Mouse (Mus musculus) thymus, adult 2 months (tissue): ENCODE results near the gene Kctd15. TPM values are rescaled to one million over a fixed set of nuclear protein-coding genes. Genes with fewer than 3 reads are reported as not detected.
A peak's percentile ranks its signal among the peaks of the same experiment; 100 is the strongest.

Source experiments
- DNase-seq: peaks from one replicate; pipeline ENCODE4 v3.0.0; 2021
- H3K27ac ChIP-seq: fragments of 200-500 bp; 2 replicates; pipeline ENCODE4 v1.5.1; 2012; ENCODE audit warnings: low read length, control low read depth; ENCODE audit not compliant: control insufficient read depth, insufficient read depth
- H3K27me3 ChIP-seq: fragments of 200-500 bp; 2 replicates; pipeline ENCODE4 v1.6.1; 2012; ENCODE audit warnings: mild to moderate bottlenecking, low read length, moderate library complexity, mixed read lengths; ENCODE audit not compliant: control insufficient read depth, insufficient read depth
- H3K36me3 ChIP-seq: fragments of 200-500 bp; 2 replicates; pipeline ENCODE4 v1.6.1; 2012; ENCODE audit warnings: mild to moderate bottlenecking, low read length, moderate library complexity; ENCODE audit not compliant: control insufficient read depth, insufficient read depth
- H3K4me1 ChIP-seq: fragments of 200-500 bp; replicated peaks from 2 replicates; pipeline ENCODE4 v1.6.1; 2012; ENCODE audit warnings: low read length; ENCODE audit not compliant: control insufficient read depth, insufficient read depth
- H3K4me3 ChIP-seq: fragments of 200-500 bp; 2 replicates; pipeline ENCODE4 v1.5.1; 2012; ENCODE audit warnings: mild to moderate bottlenecking, low read length, control low read depth, moderate library complexity; ENCODE audit not compliant: control insufficient read depth, insufficient read depth
- CTCF ChIP-seq: fragments of 200-500 bp; IDR thresholded peaks from 2 replicates; pipeline ENCODE4 v1.5.1; 2012; ENCODE audit warnings: mild to moderate bottlenecking, control low read depth, low read length, moderate library complexity, borderline replicate concordance; ENCODE audit not compliant: control insufficient read depth, poor library complexity, insufficient read depth; ENCODE audit errors: extremely low read depth
- POLR2A ChIP-seq: fragments of 200-500 bp; IDR thresholded peaks from 2 replicates; pipeline ENCODE4 v1.6.1; 2012; ENCODE audit warnings: mild to moderate bottlenecking, low read length, control low read depth, moderate library complexity; ENCODE audit not compliant: control insufficient read depth, poor library complexity, insufficient read depth; ENCODE audit errors: extremely low read depth
- WGBS: fragments of 180-500 bp; shearing (Covaris S2); methylation state at CpG from one replicate; pipeline ENCODE4 v1.1.7; 2018; 5-methylcytosine and 5-hydroxymethylcytosine counted together
- polyA plus RNA-seq: library from polyadenylated mRNA; depleted of rRNA; stranded (reverse); fragments of >200 nt; gene quantifications from 2 replicates; pipeline ENCODE4 v1.2.3, GENCODE M21; 2012

Gene Kctd15
- polyA plus RNA-seq, 1 experiment: 14.2 TPM

DNA sequence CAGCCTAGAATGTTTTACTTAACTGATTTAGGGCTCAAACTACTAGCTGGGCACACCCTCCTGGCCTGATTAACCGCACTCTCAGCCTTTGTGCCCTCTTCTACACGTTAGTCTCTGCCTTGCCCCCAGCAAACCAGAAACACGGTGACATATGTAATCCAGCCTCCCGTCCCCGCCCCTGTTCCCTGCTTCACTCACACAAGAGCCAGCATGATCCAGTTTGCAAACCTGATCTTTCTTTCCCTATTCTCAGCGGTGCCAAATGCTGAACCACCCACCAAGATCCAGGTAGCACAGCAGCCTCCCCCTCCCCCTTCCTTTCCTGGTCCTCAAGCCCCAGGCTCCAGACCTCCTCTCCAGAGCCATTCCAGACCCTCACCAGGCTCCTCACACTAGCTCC, 13.2 kb downstream of the Kctd15 start:
- H3K27ac ChIP-seq: no peak overlapping the region
- DNase-seq: no peak
- no peaks in the 10 kb centered on the region for H3K4me1 ChIP-seq
- H3K4me3 ChIP-seq: no peak overlapping the region
- TF ChIP-seq POLR2A: no peak
- no peak for TF ChIP-seq CTCF
- H3K36me3 ChIP-seq: no peaks in the 10 kb centered on the region
- 88% methylated on average over 6 of the region's 6 CpGs for whole genome bisulfite sequencing
- no peaks in the 10 kb centered on the region for H3K27me3 ChIP-seq

DNA sequence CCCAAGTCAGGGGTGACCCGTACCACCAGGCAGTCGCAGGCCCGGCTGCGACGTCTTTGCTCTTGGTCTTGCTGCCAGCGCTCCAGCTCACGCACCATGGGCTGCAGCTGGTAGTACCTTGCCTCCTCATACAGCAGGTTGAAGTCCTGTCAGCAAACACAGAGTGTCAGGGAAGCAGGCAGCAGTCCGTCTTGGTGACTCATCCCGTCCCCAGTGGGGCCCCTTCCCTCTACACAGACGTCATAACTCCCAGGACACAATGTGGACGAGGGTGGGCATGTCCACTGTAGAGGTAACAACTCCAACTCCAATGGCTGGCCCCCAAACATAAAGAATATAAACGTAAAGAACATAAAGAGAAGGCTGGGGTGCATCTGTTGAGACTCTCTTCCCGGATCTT, 14.6 kb downstream of the Kctd15 start:
- no peaks in the 10 kb centered on the region for H3K36me3 ChIP-seq
- H3K4me3 ChIP-seq: no peak overlapping the region
- no peaks in the 10 kb centered on the region for H3K4me1 ChIP-seq
- H3K27me3 ChIP-seq: no peaks in the 10 kb centered on the region
- no peak for DNase-seq
- TF ChIP-seq CTCF: no peak
- no peak for TF ChIP-seq POLR2A
- H3K27ac ChIP-seq: no peak overlapping the region
- WGBS: 93% methylated on average over 13 of the region's 13 CpGs

GRCm38 (mm10) chr7:34639798-34640197, 16.7 kb downstream of the Kctd15 start:
- 93% methylated on average over 11 of the region's 11 CpGs for whole genome bisulfite sequencing
- TF ChIP-seq POLR2A: no peak
- no peak for TF ChIP-seq CTCF

DNA sequence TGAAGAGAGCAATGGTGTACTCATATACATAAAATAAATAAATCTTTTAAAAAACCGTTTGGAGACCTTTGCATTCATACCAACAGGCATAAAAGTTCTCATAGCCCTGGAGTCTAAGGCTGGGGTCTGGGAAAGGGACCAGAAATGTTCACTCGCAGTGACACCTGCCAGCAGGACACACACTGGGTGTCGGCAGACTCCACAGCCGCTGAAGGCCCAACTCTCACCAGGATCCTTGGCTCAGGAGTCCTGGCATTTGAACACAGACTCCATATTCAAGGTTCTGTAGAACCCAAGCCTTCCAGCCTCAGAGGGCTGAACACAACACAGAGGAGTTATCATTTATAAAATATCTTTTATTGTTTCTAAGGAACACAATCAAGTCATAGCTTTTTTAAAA, 19.9 kb downstream of the Kctd15 start:
- 92% methylated on average over 4 of the region's 4 CpGs for WGBS
- no peaks in the 10 kb centered on the region for H3K27me3 ChIP-seq
- no peak overlapping the region for H3K27ac ChIP-seq
- no peak for TF ChIP-seq POLR2A
- TF ChIP-seq CTCF: no peak
- H3K4me3 ChIP-seq: no peak overlapping the region
- no peak for DNase-seq
- H3K4me1 ChIP-seq: no peaks in the 10 kb centered on the region
- no peaks in the 10 kb centered on the region for H3K36me3 ChIP-seq

More at GRCm38 (mm10) chr7:34639798-34640197, 16.7 kb downstream of the Kctd15 start:
- Histone ChIP-seq H3K4me3 (no peak overlapping the region), H3K27me3 (no peaks in the 10 kb centered on the region), H3K36me3 (no peaks in the 10 kb centered on the region), H3K4me1 (no peaks in the 10 kb centered on the region), H3K27ac (no peak overlapping the region)
- DNase-seq: no peak

- H3K27me3 ChIP-seq: no peaks in the 10 kb centered on the region
- no peak overlapping the region for H3K27ac ChIP-seq
- DNase-seq: no peak
- H3K4me1 ChIP-seq: peaks cover 4% of the 10 kb centered on the region; the same call in 1 of the 2 replicates
- TF ChIP-seq POLR2A (no peak), CTCF (no peak)
- WGBS: 82% methylated on average over 10 of the region's 10 CpGs
- H3K4me3 ChIP-seq: no peak overlapping the region
- H3K36me3 ChIP-seq: no peaks in the 10 kb centered on the region
These were observed 23.4 kb downstream of the Kctd15 start for GRCm38 (mm10) chr7:34632966-34633742.

DNA sequence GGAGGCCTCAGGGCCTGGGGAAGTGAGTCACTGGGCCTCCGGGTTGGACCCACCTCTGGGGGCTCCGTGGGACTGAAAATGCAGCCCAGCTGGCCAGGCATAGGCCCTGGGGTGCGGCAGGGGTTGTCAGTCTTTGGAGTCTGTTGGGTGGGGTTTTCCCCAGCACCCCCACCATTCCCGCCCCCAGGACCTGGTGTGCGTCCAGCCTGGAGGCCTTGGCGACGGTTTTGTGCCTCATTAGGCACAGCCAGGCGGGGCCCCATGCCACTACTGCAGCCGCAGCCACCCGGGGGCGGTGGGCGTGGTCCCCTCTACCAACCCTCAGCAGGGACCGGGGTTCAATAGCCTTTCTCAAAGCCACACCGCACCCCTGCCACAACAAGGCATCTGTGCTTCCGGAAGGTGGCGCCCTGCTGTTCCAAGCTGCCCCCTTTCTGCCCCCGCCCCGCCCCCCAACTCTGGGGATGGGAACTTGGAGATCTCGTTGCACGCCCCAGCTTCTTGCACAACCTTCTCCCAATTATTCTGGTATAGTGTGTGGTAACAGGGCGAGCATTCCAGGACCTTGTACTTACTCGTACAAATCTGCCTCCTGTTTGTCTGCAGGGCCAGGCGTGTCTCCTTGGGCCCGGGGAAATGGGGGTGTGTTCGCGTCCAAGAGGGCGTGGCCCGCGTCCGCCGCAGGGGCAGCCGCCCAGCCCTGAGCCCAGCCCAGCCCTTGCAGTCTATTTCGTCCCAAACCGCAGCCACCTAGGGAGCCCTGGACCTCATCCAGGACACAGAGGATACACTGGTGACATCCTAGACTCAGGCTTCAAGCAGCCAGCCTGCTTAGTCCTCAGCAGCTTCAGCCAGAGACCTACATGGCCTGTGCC, 26.1 kb downstream of the Kctd15 start:
- Histone ChIP-seq H3K4me3 (0 out of 2 replicates have a peak overlapping the region, but pooled peaks have one; percentile 8), H3K4me1 (peaks cover 4% of the 10 kb centered on the region; the same call in 1 of the 2 replicates), H3K27me3 (no peaks in the 10 kb centered on the region), H3K36me3 (no peaks in the 10 kb centered on the region), H3K27ac (no peak overlapping the region)
- WGBS: 2% methylated on average over 34 of the region's 34 CpGs
- DNase-seq: peak; percentile 17
- TF ChIP-seq CTCF: no peak
- no peak for TF ChIP-seq POLR2A
